Mouse (Mus musculus) gastrocnemius, adult 8-10 months (tissue): Measurements from ENCODE around the gene Cplx1. TPM values are rescaled to one million over a fixed set of nuclear protein-coding genes. Genes with fewer than 3 reads are reported as not detected.
"Not testable (repeated sequence)": the region's sequence is repeated elsewhere in the genome, so short reads cannot be mapped to it uniquely, and the experiment has no call there.

Experiments used
- DNase-seq, 2 experiments: peaks; one replicate each; pipeline ENCODE4 v3.0.0; 2022; ENCODE audit warnings: low spot score in 2 of 2
- total RNA-seq, 4 experiments: library from RNA; stranded (reverse); gene quantifications; 2 replicates each; pipeline ENCODE4 v1.2.4; 2022

Cplx1 gene
- total RNA-seq, 4 experiments from 2014 or later, result not detected

DNA sequence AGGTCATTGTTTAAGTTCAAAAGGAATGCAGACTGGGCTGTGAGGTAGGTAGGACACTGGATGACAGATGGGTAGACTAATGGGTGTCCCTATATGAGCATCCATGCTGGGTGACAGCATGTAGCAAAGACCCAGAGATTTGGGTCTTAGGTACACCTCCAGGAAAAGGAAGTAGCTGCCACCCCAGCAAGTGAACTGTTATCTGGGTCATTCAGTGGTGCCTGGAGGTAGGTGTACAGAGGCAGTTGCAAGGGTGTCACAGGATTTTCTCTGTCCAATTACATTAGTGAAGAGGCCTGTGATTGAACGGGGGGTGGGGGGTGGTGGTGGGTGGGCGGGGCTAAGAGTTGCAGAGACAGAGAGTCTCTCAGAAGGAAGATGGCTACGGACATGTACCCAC, 33.2 kb downstream of the Cplx1 start:
- no peak for DNase-seq

DNA sequence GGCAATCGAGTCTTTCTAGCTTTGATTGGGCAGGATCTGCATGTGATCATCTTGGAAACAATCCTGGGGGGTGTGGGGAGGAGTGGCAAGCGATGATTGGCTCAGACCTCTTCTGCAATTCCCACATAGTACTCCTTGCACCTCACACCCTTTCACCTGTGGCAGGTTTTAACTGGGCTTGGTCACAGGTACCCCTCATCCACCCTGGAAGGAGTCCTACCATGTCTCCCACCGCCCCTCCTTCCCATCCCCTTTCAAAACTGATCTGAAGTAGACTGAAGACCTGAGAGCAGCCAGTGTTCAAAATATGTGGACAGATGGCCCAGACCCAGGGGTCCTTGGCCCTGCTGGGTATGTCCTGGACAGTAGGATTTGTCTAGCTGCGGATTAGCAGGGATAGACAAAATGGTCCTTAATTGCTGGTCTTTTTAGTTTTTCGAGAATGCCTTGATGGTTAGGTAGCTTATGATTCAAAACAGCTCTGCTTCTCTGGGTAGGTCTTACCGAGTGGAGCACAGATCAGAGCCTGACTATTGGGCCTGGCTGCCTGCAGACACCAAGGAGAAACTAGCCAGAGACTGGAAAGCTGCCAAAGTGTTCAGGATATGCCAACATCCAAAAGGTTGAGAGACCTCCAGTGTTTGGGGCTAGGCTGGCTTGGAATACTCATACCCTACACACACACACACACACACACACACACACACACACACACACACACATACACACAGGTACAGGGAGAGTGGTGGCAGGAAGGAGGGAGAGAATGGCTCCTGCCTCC, 34.1 kb downstream of the Cplx1 start:
- DNase-seq, result no peak

DNA sequence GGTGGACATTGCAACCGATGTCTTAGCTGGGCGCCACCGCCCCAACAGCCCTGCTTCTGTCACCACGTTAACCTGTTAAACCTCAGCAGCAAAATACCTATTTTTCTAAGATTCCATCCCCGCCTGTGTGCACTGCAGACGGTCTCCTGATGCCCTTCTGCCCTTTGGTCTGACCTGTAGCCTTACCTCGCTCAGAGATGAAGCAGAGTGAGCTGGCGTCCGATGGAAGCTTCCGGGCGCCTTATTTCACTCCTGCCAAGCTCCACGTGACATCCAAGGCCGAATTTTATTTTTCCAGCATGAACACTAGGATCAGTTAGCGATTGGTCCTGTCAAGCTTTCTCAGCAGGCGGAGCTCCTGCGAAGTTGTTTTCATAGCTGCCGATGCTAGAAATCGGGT, 47.5 kb downstream of the Cplx1 start:
- DNase-seq, result no peak

DNA sequence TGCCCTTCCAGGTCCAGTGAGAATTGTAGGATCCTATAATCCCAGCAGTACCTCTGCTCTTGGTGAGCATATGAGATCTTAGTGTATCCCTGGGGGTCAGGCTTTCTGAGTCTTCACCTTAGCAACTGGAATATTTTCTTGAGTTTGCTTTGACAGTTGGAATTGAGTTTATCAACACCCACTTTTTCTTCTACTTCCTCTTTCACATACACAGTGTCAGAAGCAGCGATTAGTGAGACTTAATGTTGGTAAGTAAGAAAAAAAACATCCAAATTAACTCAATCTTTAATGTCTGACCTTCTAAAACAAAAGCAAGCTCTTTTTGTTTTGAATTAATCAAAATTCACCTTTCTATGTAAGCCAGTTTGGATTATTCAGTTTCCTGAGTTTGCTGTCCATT, 48.3 kb downstream of the Cplx1 start:
- DNase-seq, result no peak

DNA sequence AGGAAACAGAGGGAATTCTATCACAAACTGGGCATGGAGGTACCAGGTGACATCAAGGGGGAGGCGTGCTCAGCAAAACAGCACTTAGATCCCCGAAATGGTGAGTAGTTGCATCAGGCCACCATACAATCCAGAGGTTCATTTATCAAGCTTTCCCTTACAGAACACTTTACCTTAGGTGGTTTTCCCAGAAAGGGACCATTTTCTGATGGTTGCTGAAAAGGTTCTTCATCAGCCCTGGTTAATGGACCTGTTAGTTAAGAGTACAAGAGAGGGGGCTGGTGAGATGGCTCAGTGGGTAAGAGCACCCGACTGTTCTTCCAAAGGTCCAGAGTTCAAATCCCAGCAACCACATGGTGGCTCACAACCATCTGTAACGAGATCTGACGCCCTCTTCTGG, 63.7 kb downstream of the Cplx1 start:
- not testable (repeated sequence) for DNase-seq

DNA sequence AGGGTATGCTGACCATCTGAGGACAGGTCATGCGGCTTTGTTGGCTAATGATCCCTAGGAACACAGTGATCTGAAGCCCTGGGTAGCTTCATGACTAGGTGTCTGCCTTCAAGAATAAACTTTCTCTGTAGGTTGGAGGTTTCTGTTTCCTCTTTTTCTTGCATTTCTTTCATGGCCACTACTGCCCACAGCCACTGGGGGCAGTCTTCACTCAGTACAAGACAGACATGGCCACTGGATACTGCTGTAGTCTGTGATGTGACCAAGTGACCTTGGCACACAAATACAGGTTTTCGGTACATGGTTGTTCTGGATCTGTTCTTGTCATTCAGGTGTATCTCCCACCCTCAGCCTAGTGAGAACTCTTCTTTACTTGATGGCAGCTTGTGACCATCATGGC, 64.6 kb downstream of the Cplx1 start:
- no peak for DNase-seq

DNA sequence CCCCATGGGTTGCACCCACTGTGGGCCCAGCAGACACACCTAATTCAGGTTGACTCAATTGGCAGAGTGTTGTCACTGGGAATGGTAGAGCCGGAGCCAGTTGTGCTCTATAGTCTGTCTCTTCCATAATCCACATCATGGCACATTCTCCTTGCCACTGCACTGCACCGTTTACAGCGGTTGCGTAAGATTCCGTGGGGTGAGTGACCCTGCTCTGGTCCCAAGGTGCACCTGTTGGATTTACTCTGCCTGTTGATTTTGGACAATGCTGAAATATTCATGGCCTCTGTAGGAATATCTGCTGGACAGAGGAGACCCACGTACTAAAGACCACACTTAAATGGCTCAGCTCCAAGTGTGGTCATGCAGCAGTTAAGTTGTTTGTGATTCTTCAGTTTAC, 66.8 kb downstream of the Cplx1 start:
- no peak for DNase-seq

DNA sequence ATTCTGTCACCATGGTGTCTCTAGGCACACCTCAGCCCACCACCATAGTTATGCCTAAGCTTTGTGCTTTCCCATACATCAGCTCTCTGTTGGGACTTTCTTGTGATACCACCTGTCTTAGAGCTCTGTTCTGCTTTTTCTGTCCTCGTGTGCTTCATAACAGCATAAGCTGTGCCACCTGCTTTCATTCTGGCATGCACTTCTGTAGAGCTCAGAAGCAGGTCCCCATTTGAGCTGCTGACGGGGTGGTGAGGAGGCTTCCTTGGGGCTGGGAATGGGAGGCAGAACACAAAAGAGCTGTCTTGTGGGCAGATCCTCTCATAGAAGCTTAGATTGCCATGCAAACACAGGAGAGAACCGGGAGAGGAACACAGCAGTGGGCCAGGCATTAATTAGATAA, 73.8 kb downstream of the Cplx1 start:
- DNase-seq, result no peak

DNA sequence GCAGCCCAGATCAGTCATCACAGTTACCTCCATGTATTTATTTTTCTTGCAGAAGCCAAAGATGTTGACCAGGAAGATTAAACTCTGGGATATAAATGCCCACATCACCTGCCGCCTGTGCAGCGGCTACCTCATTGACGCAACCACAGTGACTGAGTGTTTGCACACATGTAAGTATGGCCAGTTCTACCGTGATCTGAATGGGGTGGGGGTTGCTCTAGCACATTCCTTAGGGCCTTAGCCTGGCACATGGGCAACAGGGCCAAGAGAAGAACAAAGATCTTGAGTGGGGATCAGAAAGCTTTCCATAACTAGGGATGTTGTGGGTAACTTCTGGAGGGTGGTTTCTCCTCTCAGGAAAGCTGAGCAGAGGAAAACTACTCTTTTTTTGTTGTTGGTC, 76.1 kb downstream of the Cplx1 start:
- DNase-seq, result no peak

DNA sequence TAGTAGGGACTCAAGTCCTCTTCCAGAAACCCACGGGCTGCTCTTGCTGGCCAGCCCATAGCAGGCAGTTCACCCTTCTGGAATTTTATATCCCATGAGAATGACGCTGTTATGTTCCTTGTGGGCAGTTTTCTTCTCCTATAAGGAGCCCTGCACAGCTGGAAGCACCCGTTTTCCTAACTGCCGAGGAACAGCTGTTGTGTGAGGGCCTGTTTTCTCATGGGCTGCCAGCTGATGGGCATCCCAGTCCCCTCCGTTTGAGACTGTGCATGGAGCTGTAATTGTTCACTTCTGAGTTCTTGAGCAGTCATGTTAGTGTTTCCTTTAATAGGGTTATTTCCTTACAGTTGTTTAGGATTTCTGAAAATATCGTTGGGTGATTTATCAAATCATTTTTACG, 80.2 kb downstream of the Cplx1 start:
- DNase-seq, result no peak

Other genes with a start within 250 kb of the Cplx1 start
- 1 to 10 TPM; 3.3 to 4.3 (median 4.2) TPM for gene Pigg, start 237.4 kb downstream of the Cplx1 start, total RNA-seq
- gene Gm42517, start 182.1 kb downstream of the Cplx1 start, total RNA-seq, result under 1 TPM; 0.35 to 0.56 (median 0.41) TPM
- not detected for gene Pde6b, start 161.6 kb downstream of the Cplx1 start, total RNA-seq
- 100 to 1,000 TPM; 265 to 675 (median 469) TPM for gene Atp5k, start 115.6 kb downstream of the Cplx1 start, total RNA-seq
- 1 to 10 TPM; 1.6 to 2.3 (median 1.8) TPM for gene Mfsd7a, start 101.1 kb downstream of the Cplx1 start, total RNA-seq
- gene Pcgf3, start 88.8 kb downstream of the Cplx1 start, total RNA-seq, result 10 to 100 TPM; 28.4 to 38.8 (median 33.3) TPM
- gene Gak, start 79.7 kb upstream of the Cplx1 start, total RNA-seq, result 10 to 100 TPM in 2 of 4 experiments, 1 to 10 TPM in 2; 9.3 to 12.6 (median 10.3) TPM
- 1 to 10 TPM; 6.9 to 9.2 (median 8.0) TPM for gene Tmem175, start 79.7 kb upstream of the Cplx1 start, total RNA-seq
- 1 to 10 TPM; 8.3 to 9.8 (median 9.2) TPM for gene Idua, start 110.3 kb upstream of the Cplx1 start, total RNA-seq
- 1 to 10 TPM; 2.6 to 4.6 (median 3.1) TPM for gene Dgkq, start 119.6 kb upstream of the Cplx1 start, total RNA-seq
- gene Slc26a1, start 125.5 kb upstream of the Cplx1 start, total RNA-seq, result not detected
- 10 to 100 TPM; 23.6 to 25.6 (median 24.4) TPM for gene Fgfrl1, start 142.4 kb upstream of the Cplx1 start, total RNA-seq
- not detected for gene Rnf212, start 225.0 kb upstream of the Cplx1 start, total RNA-seq
- not detected for gene Tmed11, start 245.3 kb upstream of the Cplx1 start, total RNA-seq